Mouse (Mus musculus) gastrocnemius, adult 2 months (tissue): ENCODE measurements around the gene Isoc2a. TPM values are rescaled to one million over a fixed set of nuclear protein-coding genes. Genes with fewer than 3 reads are reported as not detected.
A peak's percentile ranks its signal among the peaks of the same experiment; 100 is the strongest.
"Not testable (repeated sequence)": the region's sequence is repeated elsewhere in the genome, so short reads cannot be mapped to it uniquely, and the experiment has no call there.

Source experiments
- DNase-seq: peaks from one replicate; pipeline ENCODE4 v3.0.0; 2022
- H3K27ac ChIP-seq: fragments of 200-600 bp; 2 replicates; pipeline ENCODE4 v1.8.1; 2022; ENCODE audit warnings: mild to moderate bottlenecking
- H3K4me3 ChIP-seq: fragments of 200-600 bp; 2 replicates; pipeline ENCODE4 v1.8.1; 2022; ENCODE audit warnings: mild to moderate bottlenecking, moderate library complexity
- CTCF ChIP-seq: fragments of 200-600 bp; IDR thresholded peaks from 2 replicates; pipeline ENCODE4 v1.8.1; 2022; ENCODE audit warnings: antibody characterized with exemption, mild to moderate bottlenecking, moderate library complexity
- intact Hi-C: fragments of 180-260 bp; cut with DNase I; formaldehyde crosslinking; loops from one replicate; pipeline ENCODE4 v1.15.1; 2025
- total RNA-seq, 2 experiments: library from RNA; stranded (reverse); gene quantifications; 2 replicates each; pipeline ENCODE4 v1.2.3; 2021

Gene Isoc2a
- total RNA-seq, 2 experiments from 2014 or later = 26.4 to 33.5 TPM

- no peak for TF ChIP-seq CTCF
- H3K27ac ChIP-seq = no peak overlapping the region
- H3K4me3 ChIP-seq = no peak overlapping the region
- intact Hi-C loops = no loop called here
- no peak for DNase-seq
Observed at GRCm38 (mm10) chr7:4851315-4851688, 25.7 kb upstream of the Isoc2a start.

- intact Hi-C loops = no loop called here
- Histone ChIP-seq H3K4me3 (no peak overlapping the region), H3K27ac (no peak overlapping the region)
- no peak for DNase-seq
- TF ChIP-seq CTCF = no peak
Observed at GRCm38 (mm10) chr7:4853613-4854012, 23.3 kb upstream of the Isoc2a start.

- no peak for DNase-seq
- intact Hi-C loops = no loop called here
- Histone ChIP-seq H3K27ac (no peak overlapping the region), H3K4me3 (no peak overlapping the region)
- TF ChIP-seq CTCF = no peak
Observed at GRCm38 (mm10) chr7:4856508-4856907, 20.4 kb upstream of the Isoc2a start.

- H3K27ac ChIP-seq = no peak overlapping the region
- intact Hi-C loops = no loop called here
Observed at GRCm38 (mm10) chr7:4857321-4857720, 19.6 kb upstream of the Isoc2a start.

GRCm38 (mm10) chr7:4859418-4859978 is 17.5 kb upstream of the Isoc2a start:
- H3K4me3 ChIP-seq = no peak overlapping the region
- no peak overlapping the region for H3K27ac ChIP-seq
- intact Hi-C loops = no loop called here
- no peak for DNase-seq
- TF ChIP-seq CTCF = no peak

More at GRCm38 (mm10) chr7:4857321-4857720, 19.6 kb upstream of the Isoc2a start:
- DNase-seq = no peak
- no peak for TF ChIP-seq CTCF
- H3K4me3 ChIP-seq = no peak overlapping the region

GRCm38 (mm10) chr7:4860926-4861325 is 16.0 kb upstream of the Isoc2a start:
- DNase-seq = not testable (repeated sequence)

GRCm38 (mm10) chr7:4863041-4863440 is 13.9 kb upstream of the Isoc2a start:
- Histone ChIP-seq H3K27ac (peak overlapping the region; percentile 53), H3K4me3 (no peak overlapping the region)
- no peak for TF ChIP-seq CTCF
- intact Hi-C loops = no loop called here
- peak; percentile 75 for DNase-seq

More at GRCm38 (mm10) chr7:4860926-4861325, 16.0 kb upstream of the Isoc2a start:
- H3K4me3 ChIP-seq, intact Hi-C loops, H3K27ac ChIP-seq: not testable (repeated sequence)

- Histone ChIP-seq H3K4me3 (no peak overlapping the region), H3K27ac (peak overlapping the region; percentile 53)
- no peak for DNase-seq
- no peak for TF ChIP-seq CTCF
- intact Hi-C loops = loop anchor here (2.0 kb wide), 1 partner anchor 75 kb away; no protein-coding TSS in a partner anchor
Observed at GRCm38 (mm10) chr7:4863541-4864080, 13.3 kb upstream of the Isoc2a start.

GRCm38 (mm10) chr7:4864130-4864845 is 12.7 kb upstream of the Isoc2a start:
- intact Hi-C loops = loop anchor here (2.0 kb wide), 1 partner anchor 75 kb away; no protein-coding TSS in a partner anchor
- Histone ChIP-seq H3K4me3 (no peak overlapping the region), H3K27ac (peak overlapping the region; percentile 53; the same call in 1 of the 2 replicates)
- no peak for DNase-seq
- TF ChIP-seq CTCF = no peak

- Histone ChIP-seq H3K4me3 (peak overlapping the region; percentile 94), H3K27ac (peak overlapping the region; percentile 88)
- intact Hi-C loops = loop anchor here (2.0 to 5.0 kb wide), 3 partner anchors 74 to 178 kb away; partner anchors contain the start of genes Fiz1, Hspbp1 and Zfp524
- peak; percentile 69 for TF ChIP-seq CTCF
- peak; percentile 59 for DNase-seq
Observed at GRCm38 (mm10) chr7:4865090-4865489, 11.9 kb upstream of the Isoc2a start.

GRCm38 (mm10) chr7:4865579-4866493 is 11.1 kb upstream of the Isoc2a start:
- Histone ChIP-seq H3K4me3 (peak overlapping the region; percentile 94), H3K27ac (peak overlapping the region; percentile 88)
- DNase-seq = peak; percentile 97
- TF ChIP-seq CTCF = no peak
- intact Hi-C loops = loop anchor here (2.0 to 5.0 kb wide), 3 partner anchors 73 to 179 kb away; partner anchors contain the start of genes Fiz1, Hspbp1 and Zfp524

- intact Hi-C loops = loop anchor here (1.0 to 5.0 kb wide), 3 partner anchors 9 to 179 kb away; partner anchors contain the start of genes Fiz1, Hspbp1 and Zfp524
- peak overlapping the region; percentile 88 for H3K27ac ChIP-seq
Observed at GRCm38 (mm10) chr7:4866631-4867180, 10.2 kb upstream of the Isoc2a start.

More at GRCm38 (mm10) chr7:4866631-4867180, 10.2 kb upstream of the Isoc2a start:
- peak overlapping the region; percentile 94 for H3K4me3 ChIP-seq
- TF ChIP-seq CTCF = no peak
- DNase-seq = no peak
